In the genomic region with DNA sequence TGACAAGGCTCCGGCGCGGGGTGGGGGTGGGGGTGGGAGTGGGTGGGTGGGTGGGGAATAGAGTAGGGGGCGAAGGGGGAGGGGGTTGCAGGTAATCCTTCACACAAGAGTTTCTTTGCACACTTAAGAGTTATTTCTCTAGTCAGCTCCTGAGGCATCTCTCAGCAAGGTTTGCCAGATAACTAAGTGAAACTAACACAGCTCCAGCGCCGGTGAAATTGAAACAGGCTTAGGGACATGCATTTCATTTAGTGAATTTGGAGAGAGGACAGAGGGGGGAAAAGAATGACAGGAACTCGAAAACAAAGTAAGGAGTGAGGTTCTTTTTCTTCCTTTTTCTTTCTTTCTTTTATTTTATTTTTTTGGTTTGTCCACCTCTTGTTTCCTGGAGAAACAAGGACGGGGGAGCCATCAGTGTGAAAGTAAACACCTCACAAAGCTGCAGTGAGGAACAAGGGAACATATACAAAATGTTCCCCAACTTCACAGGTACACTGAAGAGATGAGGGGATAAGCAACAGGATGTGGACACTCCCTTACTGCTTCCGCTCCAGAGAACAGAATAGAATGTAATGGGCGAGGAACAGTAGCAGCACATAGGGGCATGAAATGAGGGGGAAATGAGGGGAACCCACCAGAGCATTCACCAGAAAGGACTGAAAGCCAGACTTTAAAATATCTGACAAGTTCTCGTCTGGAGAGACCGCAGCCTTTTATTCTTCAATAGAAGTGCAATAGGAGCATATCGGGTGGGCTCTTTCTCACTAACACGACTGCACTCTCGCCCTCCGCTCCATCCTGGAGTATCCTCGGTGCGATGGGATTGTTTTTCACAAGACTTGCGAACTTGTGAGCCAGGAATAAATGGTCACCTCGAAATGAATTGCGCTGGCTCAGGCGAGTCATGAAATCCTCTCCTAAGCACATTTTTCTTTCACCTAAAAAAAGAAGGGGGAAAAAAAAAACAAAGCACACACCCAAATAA, we compare ENCODE assay signal across 1 mouse cellular context.
A peak's percentile ranks its signal among the peaks of the same experiment; 100 is the strongest.
TF ChIP-seq lines count a peak whose summit lies in the region.

No protein-coding gene starts in this region.

TF ChIP-seq in CH12.LX, 34 proteins besides CTCF, POLR2A, EP300 and RAD21:
- peak; percentile 34; the same call in 1 of the 2 replicates for TF ChIP-seq TCF12 (IDR thresholded peaks at IDR 0.05; ENCODE audit: low read depth, low read length)
- 0 out of 2 replicates have a peak, but pooled peaks have one; percentile 18 for TF ChIP-seq SIN3A (IDR thresholded peaks at IDR 0.05; ENCODE audit: low read length)
- no peak for TF ChIP-seq ZNF384 (IDR thresholded peaks at IDR 0.05; ENCODE audit: low read depth, low read length)
- no peak for TF ChIP-seq NRF1 (IDR thresholded peaks at IDR 0.05; ENCODE audit: low read depth, low read length)
- TF ChIP-seq GABPA (IDR thresholded peaks at IDR 0.05; ENCODE audit: insufficient replicate concordance, low read depth, low read length): no peak
- no peak for TF ChIP-seq MAX (IDR thresholded peaks at IDR 0.05; ENCODE audit: low read length)
- TF ChIP-seq IRF4 (IDR thresholded peaks at IDR 0.05; ENCODE audit: low read depth, low read length): no peak
- no peak for TF ChIP-seq JUN (IDR thresholded peaks at IDR 0.05; ENCODE audit: insufficient read depth, low read depth, low read length)
- TF ChIP-seq USF2 (conservative IDR thresholded peaks at IDR 0.05; ENCODE audit: low read depth, low read length): no peak
- TF ChIP-seq MAZ (IDR thresholded peaks at IDR 0.05; ENCODE audit: low read depth, low read length): 0 out of 2 replicates have a peak, but pooled peaks have one; percentile 6
